Mouse (Mus musculus) thymus, postnatal 14 days (tissue): ENCODE results near the gene Gm1979.
A peak's percentile ranks its signal among the peaks of the same experiment; 100 is the strongest.
"Not testable (repeated sequence)": the region's sequence is repeated elsewhere in the genome, so short reads cannot be mapped to it uniquely, and the experiment has no call there.

ENCODE experiments used
- DNase-seq: peaks from one replicate; pipeline ENCODE4 v3.0.0; 2021

Gm1979 gene

DNA sequence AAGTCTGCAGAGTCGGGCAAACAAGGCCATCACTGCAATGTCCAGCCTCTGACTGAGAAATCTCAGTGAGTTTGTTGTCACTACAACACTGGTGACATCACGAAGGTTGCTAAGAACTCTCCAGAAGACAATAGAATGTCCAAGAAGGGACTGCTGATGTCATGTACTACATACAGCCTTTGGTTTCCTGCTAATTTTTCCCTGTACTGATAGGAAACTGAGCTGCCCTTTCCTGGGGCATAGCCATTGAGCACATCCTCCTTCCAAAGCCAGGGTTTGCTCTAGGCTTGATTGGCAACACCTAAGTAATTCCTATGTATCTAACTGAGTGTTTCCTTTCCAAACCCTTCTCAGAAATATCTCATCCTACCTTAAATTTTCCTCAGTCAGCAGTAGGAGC, at the start of gene Gm1979:
Gene Gm1979, minus strand, starts transcription at position 101 of the 400 bp plus-strand sequence.
- DNase-seq: not testable (repeated sequence)

DNA sequence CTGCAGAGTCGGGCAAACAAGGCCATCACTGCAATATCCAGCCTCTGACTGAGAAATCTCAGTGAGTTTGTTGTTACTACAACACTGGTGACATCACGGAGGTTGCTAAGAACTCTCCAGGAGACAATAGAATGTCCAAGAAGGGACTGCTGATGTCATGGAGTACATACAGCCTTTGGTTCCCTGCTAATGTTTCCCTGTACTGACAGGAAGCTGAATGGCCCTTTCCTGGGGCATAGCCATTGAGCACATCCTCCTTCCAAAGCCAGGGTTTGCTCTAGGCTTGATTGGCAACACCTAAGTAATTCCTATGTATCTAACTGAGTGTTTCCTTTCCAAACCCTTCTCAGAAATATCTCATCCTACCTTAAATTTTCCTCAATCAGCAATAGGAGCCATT, 34.9 kb upstream of the Gm1979 start, which contains the start of gene Speer4a:
Gene Speer4a, minus strand, starts transcription at position 101 of the 400 bp plus-strand sequence.
- DNase-seq: not testable (repeated sequence)

DNA sequence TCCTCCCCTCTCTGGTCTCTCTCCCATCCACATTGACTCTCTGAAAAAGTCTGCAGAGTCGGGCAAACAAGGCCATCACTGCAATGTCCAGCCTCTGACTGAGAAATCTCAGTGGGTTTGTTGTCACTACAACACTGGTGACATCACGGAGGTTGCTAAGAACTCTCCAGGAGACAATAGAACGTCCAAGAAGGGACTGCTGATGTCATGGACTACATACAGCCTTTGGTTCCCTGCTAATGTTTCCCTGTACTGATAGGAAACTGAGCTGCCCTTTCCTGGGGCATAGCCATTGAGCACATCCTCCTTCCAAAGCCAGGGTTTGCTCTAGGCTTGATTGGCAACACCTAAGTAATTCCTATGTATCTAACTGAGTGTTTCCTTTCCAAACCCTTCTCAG, 18.2 kb upstream of the Gm1979 start, which contains the start of gene Gm5862:
Gene Gm5862, minus strand, starts transcription at position 101 of the 400 bp plus-strand sequence.
- not testable (repeated sequence) for DNase-seq

DNA sequence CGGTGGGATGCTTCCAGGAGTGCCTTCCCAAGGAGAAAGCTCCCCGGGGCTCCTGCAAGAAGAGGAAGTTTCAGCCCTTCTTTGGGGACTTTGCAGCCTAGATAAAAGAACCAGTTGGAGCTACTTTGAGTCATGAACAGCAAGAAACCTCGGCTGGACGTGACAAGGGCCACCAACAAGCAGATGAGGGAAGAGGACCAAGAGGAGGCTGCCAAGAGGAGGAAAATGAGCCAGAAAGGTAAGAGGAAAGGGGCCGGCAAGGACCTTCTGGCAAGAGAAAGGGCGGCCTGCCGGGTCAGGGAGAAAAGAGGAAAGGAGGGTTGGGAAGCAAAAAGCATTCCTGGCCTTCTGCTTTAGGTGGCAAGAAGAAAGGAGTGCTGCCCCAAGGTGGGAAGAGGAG, 3.1 kb upstream of the Gm1979 start:
- DNase-seq: not testable (repeated sequence)

DNA sequence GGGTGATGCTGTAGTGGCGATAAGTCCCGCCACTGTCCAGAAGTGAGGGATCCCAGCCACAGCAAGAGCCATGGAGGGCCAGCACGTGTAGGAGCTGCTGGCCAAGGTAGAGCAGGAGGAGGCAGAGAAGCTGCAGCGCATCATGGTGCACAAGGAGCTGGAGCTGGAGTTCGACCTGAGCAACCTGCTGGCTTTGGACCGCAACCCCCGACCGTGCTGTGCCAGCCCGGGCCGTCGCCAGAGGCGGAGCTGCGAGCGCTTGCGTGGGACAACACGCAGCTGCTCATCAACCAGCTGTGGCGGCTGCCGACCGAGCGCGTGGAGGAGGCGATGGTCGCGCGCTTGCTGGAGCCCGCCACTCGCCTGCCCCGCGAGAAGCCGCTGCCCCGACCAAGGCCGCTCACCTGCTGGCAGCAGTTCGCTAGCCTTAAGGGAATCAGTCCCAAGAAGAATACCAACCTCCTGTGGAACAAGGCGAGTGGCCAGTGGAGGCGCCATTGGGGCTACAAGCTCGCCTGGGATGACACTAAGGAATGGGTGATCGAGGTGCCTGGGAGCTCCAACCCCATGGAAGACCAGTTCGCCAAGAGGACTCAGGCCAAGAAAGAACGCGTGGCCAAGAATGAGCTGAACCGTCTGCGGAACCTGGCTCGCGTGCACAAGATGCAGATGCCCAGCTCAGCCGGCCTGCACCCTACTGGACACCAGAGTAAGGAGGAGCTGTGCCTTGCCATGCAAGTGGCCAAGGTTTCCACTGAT, 2.5 kb upstream of the Gm1979 start:
- DNase-seq: peak; percentile 2

DNA sequence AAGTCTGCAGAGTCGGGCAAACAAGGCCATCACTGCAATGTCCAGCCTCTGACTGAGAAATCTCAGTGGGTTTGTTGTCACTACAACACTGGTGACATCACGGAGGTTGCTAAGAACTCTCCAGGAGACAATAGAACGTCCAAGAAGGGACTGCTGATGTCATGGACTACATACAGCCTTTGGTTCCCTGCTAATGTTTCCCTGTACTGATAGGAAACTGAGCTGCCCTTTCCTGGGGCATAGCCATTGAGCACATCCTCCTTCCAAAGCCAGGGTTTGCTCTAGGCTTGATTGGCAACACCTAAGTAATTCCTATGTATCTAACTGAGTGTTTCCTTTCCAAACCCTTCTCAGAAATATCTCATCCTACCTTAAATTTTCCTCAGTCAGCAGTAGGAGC, 16.0 kb downstream of the Gm1979 start, which contains the start of gene Gm21698:
Gene Gm21698, minus strand, starts transcription at position 101 of the 400 bp plus-strand sequence.
- not testable (repeated sequence) for DNase-seq

DNA sequence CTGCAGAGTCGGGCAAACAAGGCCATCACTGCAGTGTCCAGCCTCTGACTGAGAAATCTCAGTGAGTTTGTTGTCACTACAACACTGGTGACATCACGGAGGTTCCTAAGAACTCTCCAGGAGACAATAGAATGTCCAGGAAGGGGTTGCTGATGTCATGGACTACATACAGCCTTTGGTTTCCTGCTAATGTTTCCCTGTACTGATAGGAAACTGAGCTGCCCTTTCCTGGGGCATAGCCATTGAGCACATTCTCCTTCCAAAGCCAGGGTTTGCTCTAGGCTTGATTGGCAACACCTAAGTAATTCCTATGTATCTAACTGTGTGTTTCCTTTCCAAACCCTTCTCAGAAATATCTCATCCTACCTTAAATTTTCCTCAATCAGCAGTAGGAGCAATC, 32.0 kb downstream of the Gm1979 start, which contains the start of gene Gm21680:
Gene Gm21680, minus strand, starts transcription at position 101 of the 400 bp plus-strand sequence.
- DNase-seq: not testable (repeated sequence)

DNA sequence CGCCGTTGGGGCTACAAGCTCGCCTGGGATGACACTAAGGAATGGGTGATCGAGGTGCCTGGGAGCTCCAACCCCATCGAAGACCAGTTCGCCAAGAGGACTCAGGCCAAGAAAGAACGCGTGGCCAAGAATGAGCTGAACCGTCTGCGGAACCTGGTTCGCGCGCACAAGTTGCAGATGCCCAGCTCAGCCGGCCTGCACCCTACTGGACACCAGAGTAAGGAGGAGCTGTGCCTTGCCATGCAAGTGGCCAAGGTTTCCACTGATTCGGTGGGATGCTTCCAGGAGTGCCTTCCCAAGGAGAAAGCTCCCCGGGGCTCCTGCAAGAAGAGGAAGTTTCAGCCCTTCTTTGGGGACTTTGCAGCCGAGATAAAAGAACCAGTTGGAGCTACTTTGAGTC, 47.5 kb downstream of the Gm1979 start:
- not testable (repeated sequence) for DNase-seq

DNA sequence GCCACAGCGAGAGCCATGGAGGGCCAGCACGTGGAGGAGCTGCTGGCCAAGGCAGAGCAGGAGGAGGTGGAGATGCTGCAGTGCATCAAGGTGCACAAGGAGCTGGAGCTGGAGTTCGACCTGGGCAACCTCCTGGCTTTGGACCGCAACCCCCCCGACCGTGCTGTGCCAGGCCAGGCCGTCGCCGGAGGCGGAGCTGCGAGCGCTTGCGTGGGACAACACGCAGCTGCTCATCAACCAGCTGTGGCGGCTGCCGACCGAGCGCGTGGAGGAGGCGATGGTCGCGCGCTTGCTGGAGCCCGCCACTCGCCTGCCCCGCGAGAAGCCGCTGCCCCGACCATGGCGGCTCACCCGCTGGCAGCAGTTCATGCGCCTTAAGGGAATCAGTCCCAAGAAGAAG, 48.0 kb downstream of the Gm1979 start:
- not testable (repeated sequence) for DNase-seq

DNA sequence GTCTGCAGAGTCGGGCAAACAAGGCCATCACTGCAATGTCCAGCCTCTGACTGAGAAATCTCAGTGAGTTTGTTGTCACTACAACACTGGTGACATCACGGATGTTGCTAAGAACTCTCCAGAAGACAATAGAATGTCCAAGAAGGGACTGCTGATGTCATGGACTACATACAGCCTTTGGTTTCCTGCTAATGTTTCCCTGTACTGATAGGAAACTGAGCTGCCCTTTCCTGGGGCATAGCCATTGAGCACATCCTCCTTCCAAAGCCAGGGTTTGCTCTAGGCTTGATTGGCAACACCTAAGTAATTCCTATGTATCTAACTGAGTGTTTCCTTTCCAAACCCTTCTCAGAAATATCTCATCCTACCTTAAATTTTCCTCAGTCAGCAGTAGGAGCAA, 50.3 kb downstream of the Gm1979 start, which contains the start of gene Gm21671:
Gene Gm21671, minus strand, starts transcription at position 101 of the 400 bp plus-strand sequence.
- DNase-seq: not testable (repeated sequence)
